Mouse (Mus musculus) bone marrow, adult 2 months (tissue): Measurements from ENCODE around the gene Zfp651. TPM values are rescaled to one million over a fixed set of nuclear protein-coding genes. Genes with fewer than 3 reads are reported as not detected.
A peak's percentile ranks its signal among the peaks of the same experiment; 100 is the strongest.

Experiments used
- H3K27ac ChIP-seq: fragments of 200-500 bp; 2 replicates; pipeline ENCODE4 v1.5.1; 2012; ENCODE audit warnings: low read depth, mild to moderate bottlenecking, control low read depth, inconsistent platforms, low read length; ENCODE audit not compliant: control insufficient read depth, poor library complexity, insufficient read depth
- H3K4me1 ChIP-seq: fragments of 200-500 bp; 2 replicates; pipeline ENCODE4 v1.6.1; 2011; ENCODE audit warnings: low read length; ENCODE audit not compliant: control insufficient read depth, insufficient read depth
- H3K4me3 ChIP-seq: fragments of 200-500 bp; replicated peaks from 2 replicates; pipeline ENCODE3; 2011; ENCODE audit warnings: mild to moderate bottlenecking, low read depth, low read length, control low read depth; ENCODE audit not compliant: control insufficient read depth
- CTCF ChIP-seq: fragments of 200-500 bp; IDR thresholded peaks from 2 replicates; pipeline ENCODE4 v1.5.1; 2011; ENCODE audit warnings: low read length, control low read depth; ENCODE audit not compliant: control insufficient read depth, insufficient read depth
- POLR2A ChIP-seq: fragments of 200-500 bp; IDR thresholded peaks from 2 replicates; pipeline ENCODE4 v1.6.1; 2011; ENCODE audit warnings: low read depth, mild to moderate bottlenecking, control low read depth, low read length, borderline replicate concordance; ENCODE audit not compliant: control insufficient read depth
- WGBS: fragments of 180-500 bp; shearing (Covaris S2); methylation state at CpG from one replicate; pipeline ENCODE4 v1.1.7; 2018; 5-methylcytosine and 5-hydroxymethylcytosine counted together
- polyA plus RNA-seq: library from polyadenylated mRNA; stranded (reverse); fragments of >200 nt; gene quantifications from 2 replicates; pipeline ENCODE4 v1.2.4, GENCODE M21; 2011; ENCODE audit warnings: low replicate concordance; ENCODE audit not compliant: missing spikeins, insufficient read depth, insufficient read length

The Zfp651 gene
- 2.0 and 3.0 TPM in 2 replicates for polyA plus RNA-seq

DNA sequence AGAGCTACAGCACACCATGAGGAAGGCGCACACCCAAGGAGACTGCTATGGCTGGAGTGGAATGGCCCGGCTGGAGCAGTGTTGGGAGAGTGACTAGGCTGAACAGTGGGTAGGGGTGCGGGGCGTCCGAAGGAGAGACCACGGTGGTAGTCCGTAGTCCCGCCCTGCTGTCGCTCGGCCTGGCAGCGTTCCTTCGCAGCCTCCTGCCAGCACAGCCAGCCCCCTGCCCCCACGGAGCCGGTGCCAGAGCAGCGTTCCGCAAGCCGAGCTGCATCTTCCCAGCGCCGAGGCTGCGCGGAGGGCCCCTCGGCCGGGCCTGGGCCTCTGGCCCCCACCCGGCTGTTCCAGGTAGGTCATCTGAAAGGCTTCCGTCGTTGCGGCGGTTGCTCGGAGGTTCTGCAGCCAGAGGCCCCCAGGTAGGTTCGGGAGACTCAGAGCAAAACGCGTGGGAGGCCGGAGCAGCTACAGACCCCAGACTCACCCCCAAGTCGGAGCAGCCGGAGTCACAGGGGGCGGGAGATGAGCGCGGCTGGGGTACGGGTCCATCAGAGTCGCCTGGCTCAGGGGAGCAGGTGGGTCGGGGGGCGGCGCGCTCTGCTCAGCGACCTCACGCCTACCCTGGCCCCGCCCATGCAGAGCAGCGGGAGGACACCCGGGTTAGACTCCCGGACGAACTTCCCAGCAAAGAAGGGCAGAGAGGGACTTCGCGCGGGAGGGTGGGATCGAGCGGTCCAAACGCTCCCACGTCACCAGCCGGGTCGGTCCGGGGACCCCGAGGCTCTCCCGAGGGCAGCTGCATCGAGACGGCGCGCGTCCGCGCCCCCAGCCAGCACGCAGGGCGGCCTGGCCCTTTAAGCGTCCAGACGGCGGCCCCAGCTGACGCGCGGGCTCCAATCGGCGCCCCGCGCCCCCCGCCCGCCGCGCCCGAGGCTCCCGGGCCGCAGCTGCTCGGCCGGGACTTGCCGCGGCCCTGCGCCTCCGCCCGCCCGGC lies at the start of gene Zfp651:
Gene Zfp651 (plus strand): TSS at position 240 of the 991 bp plus-strand sequence.
- WGBS = 4% methylated on average over 91 of the region's 97 CpGs
- H3K4me3 ChIP-seq = no peak within 1 kb of the TSS
- no peak within 1 kb of the TSS for H3K27ac ChIP-seq
- H3K4me1 ChIP-seq = no peaks in the 10 kb centered on the region
- no peak for TF ChIP-seq POLR2A

DNA sequence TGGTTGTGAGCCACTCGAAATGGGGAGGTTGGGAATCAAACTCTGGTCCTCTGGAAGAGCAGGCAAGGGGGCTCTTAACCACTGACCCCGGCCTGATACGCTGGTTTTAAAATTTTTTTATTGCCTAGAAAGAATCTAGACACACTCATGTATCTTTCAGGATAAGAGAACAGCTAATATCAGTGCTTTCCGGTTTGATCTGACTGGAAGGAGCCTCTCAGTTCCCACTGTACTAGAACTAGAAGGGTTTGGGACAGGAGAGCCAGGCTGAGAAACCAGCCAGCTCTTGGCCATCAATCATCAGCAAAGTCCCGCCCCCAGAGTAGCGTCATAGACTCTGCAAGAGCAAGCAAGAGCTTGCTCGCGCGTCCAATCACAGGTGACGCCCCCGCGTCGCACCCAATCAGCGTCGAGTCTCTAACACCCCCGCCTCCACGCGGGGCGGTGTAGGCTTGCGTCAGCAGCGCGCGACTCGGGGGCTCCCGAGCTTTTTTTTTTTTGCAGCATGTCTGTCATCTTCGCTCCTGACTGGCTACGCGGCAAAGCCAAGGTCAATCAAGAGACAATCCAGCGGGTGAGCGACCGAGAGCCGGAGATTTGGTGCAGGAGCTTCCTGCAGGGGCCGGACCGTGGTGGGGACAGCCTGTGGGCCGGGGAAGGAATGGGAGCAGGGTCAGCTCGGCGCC lies 49.1 kb upstream of the Zfp651 start, which contains the start of gene Ss18l2:
Gene Ss18l2 (plus strand): TSS at position 432 of the 686 bp plus-strand sequence.
- 4% methylated on average over 37 of the region's 37 CpGs for WGBS
- H3K4me1 ChIP-seq = peaks cover 2% of the 10 kb centered on the region
- H3K4me3 ChIP-seq = peak within 1 kb of the TSS; percentile 93
- H3K27ac ChIP-seq = peak within 1 kb of the TSS; percentile 81
- TF ChIP-seq CTCF (no peak), POLR2A (no peak)

DNA sequence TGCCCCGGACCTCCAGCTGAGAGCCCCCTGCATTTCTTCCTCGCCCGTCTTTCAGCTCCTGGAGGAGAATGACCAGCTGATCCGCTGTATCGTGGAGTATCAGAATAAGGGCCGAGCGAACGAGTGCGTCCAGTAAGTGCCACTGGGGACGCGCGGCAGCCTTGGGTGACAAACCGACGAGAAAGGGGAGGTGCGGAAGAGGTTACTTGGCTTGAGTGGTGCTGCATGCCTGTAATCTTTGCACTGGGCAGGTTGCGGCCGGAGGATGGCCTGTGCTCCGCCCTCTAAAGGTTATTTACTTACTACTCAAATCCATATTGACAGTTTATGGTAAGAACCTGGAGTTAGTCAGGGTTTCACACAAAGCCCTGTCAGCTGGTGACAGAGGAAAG lies 48.5 kb upstream of the Zfp651 start:
- H3K4me1 ChIP-seq = peaks cover 2% of the 10 kb centered on the region
- H3K4me3 ChIP-seq = peak overlapping the region; percentile 93
- under 1% methylated on average over 18 of the region's 18 CpGs for WGBS
- H3K27ac ChIP-seq = peak overlapping the region; percentile 81
- TF ChIP-seq CTCF = no peak
- TF ChIP-seq POLR2A = peak; percentile 34; the same call in 1 of the 2 replicates

DNA sequence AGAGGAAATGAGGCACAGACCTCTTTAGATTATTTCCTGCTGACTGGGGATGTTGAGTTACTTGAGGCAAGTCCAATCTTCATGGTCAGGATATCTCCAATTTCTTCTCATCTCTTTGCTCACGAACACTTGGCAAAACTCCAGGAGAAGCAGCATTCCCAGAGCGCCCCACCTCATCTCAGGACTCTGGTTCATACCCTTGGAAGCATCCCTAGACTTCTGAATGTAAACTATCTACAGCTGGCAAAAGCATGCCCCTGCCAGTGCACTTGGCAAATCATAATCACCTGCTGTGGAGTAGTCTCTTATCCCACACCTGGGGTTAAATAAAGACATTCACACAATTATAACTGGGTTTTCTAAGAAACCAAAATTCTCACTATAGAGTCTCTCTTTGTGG lies 42.1 kb upstream of the Zfp651 start:
- no peak overlapping the region for H3K4me3 ChIP-seq
- TF ChIP-seq POLR2A = no peak
- no peak for TF ChIP-seq CTCF
- 85% methylated on average over 2 of the region's 2 CpGs for WGBS
- peaks cover 1% of the 10 kb centered on the region; the same call in 1 of the 2 replicates for H3K4me1 ChIP-seq
- no peak overlapping the region for H3K27ac ChIP-seq

DNA sequence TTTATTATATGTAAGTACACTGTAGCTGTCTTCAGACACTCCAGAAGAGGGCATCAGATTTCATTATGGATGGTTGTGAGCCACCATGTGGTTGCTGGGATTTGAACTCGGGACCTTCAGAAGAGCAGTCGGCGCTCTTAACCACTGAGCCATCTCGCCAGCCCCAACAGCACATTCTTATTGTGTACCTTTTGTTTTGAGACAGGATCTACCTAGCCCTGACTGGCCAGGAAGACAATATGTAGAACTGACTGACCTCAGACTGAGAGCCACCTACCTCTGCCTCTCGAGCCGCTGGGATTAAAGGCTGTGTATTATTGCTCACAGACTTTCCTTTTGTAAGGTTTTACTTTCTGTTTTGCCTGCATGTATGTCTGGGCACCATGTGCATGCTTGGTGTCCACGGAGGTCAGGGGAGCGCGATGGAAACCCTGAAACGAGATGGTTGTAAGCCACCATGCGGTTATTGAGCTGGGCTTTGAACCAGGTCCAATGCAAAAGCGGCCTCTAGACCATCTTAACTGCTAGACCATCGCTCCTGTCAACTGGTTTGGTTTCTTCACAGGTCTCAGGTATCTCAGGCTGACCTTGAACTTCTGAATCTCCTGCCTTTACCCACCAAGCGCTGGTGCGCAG lies 40.9 kb upstream of the Zfp651 start:
- TF ChIP-seq CTCF = no peak
- no peak for TF ChIP-seq POLR2A
- H3K4me1 ChIP-seq = peaks cover 1% of the 10 kb centered on the region; the same call in 1 of the 2 replicates
- peak overlapping the region; percentile 95 for H3K4me3 ChIP-seq
- WGBS = 63% methylated on average over 15 of the region's 15 CpGs
- peak overlapping the region; percentile 75 for H3K27ac ChIP-seq

DNA sequence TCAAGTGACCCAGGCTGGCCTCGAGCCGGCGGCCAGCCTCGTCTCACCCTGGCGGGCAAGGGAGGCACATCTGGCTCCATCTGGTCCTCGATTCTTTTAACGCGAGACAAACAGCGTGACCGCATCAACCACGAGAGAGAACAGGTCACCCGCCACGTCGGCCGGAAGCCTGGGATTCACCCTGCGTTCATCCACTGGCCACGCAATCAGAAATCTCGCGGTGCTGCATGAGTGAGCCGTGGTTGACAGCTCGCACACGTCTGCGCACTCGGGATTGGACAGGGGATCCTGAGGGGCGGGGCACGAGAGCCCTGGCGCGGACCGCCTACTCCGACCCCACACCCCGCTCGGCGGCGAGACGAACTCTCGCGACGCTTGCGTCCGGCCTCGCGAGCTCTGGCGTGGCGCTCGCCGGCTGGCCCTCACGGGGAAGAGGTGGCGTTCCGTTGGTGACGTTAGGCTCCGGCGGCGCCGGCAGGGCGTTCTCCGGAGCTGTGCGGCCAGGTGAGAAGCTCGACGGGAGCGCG lies 40.3 kb upstream of the Zfp651 start, which contains the start of gene Nktr:
Gene Nktr (plus strand): TSS at position 378 of the 527 bp plus-strand sequence.
- no peak for TF ChIP-seq CTCF
- TF ChIP-seq POLR2A = peak; percentile 89
- H3K27ac ChIP-seq = peak within 1 kb of the TSS; percentile 75
- WGBS = under 1% methylated on average over 61 of the region's 61 CpGs
- peak within 1 kb of the TSS; percentile 95 for H3K4me3 ChIP-seq
- H3K4me1 ChIP-seq = peaks cover 1% of the 10 kb centered on the region; the same call in 1 of the 2 replicates

DNA sequence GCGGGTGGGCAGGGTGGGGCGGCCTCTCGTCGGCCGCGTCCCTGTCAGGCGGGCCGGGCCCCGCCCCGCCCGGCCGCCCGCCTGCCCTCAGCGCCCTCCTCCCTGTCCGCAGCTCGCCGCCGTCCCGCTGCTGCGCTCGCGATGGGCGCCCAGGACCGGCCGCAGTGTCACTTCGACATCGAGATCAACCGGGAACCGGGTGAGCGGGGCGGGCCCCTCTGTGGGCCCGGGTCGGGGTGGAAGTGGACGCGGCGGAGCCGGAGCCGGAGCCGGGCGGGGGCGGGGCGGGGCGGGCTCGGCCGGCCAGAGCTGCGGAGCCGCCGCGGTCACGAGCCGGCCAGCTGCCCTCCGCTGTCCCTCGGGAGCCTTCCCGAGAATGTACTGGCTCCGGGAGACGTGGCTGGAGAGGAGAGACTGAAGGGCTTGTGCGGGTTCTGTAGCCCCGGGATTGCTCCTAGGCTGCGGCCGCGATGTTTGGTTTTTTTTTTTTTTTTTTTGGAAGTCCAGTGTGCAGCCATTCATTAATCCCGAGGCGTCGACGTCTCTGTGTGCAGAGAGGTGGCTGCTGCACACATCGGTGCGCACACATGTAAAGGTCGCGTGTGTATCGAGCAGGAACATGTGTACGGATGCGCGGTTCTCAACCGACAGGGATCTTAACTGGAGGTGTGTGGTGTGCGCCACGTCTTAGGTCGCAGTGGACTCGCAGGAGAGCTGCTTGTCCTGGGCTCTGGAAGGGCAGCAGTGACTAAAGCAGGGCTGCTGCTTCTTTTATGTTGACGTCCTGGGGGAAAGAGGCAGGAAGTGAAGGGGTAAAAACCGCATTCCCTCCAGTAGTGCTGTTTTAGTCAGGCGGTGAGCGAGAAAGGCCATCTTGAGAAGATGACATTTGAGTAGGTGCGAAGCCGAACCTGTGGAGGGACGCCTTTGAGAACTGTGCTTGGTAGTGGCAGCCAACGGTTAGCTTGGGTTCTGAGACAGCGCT lies 39.5 kb upstream of the Zfp651 start:
- Histone ChIP-seq H3K4me1 (peaks cover 1% of the 10 kb centered on the region; the same call in 1 of the 2 replicates), H3K27ac (peak overlapping the region; percentile 75), H3K4me3 (peak overlapping the region; percentile 95)
- TF ChIP-seq POLR2A (no peak), CTCF (no peak)
- WGBS = under 1% methylated on average over 81 of the region's 87 CpGs
